Mouse (Mus musculus): ENCODE measurements at regions not wholly inside any gene's neighbourhood (a gene's known extent, or its start where the extent isn't known, plus 50 kb on each side); places are given as distances from the start of the nearest gene placed in this dataset.
A peak's percentile ranks its signal among the peaks of the same experiment; 100 is the strongest.

DNA sequence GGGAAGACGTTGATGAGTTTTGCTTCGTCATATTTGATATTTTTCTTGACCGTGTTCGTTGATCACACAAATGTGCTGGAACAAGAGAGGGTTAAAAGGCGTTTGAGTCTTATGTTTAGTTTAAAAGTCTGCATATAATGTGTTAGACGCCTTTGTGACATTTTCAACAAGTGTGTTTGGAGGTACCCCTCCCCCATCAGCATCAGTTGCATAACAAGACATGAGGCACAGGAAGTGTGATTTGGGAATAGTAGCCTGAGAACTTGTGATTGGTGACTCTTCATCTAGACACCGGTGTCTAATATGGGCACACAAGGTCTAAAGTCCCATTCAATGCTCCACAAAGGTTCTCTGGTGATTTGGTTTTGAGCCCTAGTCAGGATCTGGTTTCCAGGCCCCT lies 76.1 kb upstream of the Arhgap21 start:
- DNase-seq (ENCODE audit: low read depth, low spot score) = no peak

- no peak for DNase-seq (ENCODE audit: low read depth, low spot score)
Observed at GRCm38 (mm10) chr2:21044007-21044406, 75.3 kb upstream of the Arhgap21 start.

- DNase-seq (ENCODE audit: low read depth, low spot score) = no peak
Observed at GRCm38 (mm10) chr2:21043302-21043701, 74.6 kb upstream of the Arhgap21 start.

- DNase-seq (ENCODE audit: low read depth, low spot score) = no peak
Observed at GRCm38 (mm10) chr2:21037607-21038006, 68.9 kb upstream of the Arhgap21 start.

DNA sequence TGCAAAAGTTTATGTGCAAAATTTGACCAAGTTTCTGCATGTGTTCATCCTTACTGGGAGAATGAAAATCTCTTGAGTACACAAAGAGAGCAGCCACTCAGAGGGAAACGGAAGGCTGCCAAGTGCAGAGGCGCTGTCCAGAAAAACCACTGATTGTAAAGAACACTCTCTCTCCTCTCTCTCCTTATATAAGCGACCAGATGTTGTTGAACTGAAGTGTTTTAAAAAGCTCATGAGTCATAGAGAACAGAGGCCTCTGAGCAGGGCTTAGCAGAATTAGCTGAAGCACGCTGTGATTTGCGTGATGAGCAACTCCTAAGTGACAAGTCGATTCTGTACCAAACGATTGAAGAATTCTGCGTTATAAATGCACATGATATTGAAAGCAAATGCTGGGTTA lies 68.5 kb upstream of the Arhgap21 start:
- DNase-seq (ENCODE audit: low read depth, low spot score) = no peak

- no peak for DNase-seq (ENCODE audit: low read depth, low spot score)
Observed at GRCm38 (mm10) chr2:21035884-21036648, 67.4 kb upstream of the Arhgap21 start.

DNA sequence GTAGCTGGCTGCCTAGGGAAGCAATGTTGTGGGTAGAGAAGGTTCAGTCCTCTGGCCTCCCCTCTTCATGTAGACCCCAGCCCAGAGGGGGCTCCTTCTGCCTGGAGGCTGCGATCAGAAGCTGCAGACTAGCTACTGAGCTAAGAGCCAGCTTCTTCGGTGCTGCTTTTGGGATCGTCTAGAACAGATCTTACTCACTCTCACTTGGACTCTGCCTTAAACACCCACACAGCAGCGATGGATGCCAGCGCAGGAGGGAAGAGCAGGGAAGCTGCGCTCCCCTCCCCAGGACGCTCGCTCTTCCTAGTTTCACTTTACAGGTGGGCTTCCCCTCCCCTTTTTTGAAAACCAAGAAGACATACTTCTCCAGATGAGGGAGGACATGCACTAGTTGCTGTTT lies 66.0 kb upstream of the Arhgap21 start:
- no peak for DNase-seq (ENCODE audit: low read depth, low spot score)

DNA sequence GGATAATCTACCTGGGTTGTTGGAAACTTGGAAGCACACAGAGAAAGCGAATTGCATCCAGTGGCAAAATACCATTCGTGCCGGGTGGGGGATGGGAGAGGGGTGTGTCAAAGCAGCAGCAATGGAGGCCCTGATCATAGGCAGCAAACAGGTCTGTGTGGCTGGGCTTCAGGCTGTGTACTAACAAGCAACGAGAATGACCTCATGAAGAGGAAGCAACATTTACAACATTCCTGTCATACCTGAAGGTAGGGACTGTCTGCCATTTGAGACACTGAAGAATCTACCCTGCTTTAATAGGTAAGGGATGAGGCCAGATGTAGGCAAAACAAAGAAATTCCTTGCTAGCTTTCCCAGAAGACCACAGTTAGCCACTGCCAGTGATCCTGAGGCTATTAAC lies 62.0 kb upstream of the Arhgap21 start:
- DNase-seq (ENCODE audit: low read depth, low spot score) = peak; percentile 61

DNA sequence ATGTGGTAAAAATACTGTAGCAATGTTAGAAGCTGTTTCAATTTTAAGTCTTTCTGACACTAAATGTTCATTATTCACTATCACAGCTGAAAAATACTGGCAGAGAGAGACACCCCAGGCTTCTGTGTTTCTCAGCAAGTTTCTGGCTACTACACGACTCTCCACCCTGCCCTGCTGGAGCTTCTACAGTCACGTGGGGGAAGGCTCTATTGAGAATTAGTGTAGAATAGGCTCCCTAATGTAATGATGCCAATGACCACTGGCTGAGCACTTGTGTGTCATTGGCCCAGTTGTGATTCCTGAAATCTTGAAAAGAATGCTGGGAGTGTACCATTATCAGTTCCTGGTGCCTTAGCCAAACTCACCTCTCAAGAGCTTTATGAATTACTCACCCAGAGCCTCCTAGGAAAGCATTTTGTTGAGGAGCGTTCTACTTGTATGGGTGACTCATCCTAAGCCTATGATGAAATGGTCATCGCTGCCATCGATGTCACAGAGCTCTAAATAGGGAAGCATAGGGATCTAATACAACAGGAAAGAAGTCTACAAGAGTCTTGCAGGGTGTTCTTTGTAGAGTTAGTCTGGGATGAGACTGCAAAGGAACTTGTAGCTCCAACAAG lies 60.8 kb upstream of the Arhgap21 start:
- no peak for DNase-seq (ENCODE audit: low read depth, low spot score)

- peak; percentile 18 for DNase-seq (ENCODE audit: low read depth, low spot score)
Observed at GRCm38 (mm10) chr2:21028605-21029004, 59.9 kb upstream of the Arhgap21 start.

GRCm38 (mm10) chr2:21018535-21018934 lies 49.9 kb upstream of the Arhgap21 start:
- no peak for DNase-seq (ENCODE audit: low read depth, low spot score)
